Mouse (Mus musculus) stomach, embryonic 16.5 days (tissue): ENCODE data around the gene Tuba8. TPM values are rescaled to one million over a fixed set of nuclear protein-coding genes. Genes with fewer than 3 reads are reported as not detected.

Experiments used
- ATAC-seq: fragments of 200-750 bp; cut with Nextera tagmentation; 2 replicates; pipeline ENCODE4 v1.8.0; 2017; ENCODE audit warnings: moderate number of reproducible peaks, moderate TSS enrichment; ENCODE audit not compliant: insufficient read depth, low FRiP score
- H3K27ac ChIP-seq: fragments of 300-500 bp; sonication (generic); 2 replicates; pipeline ENCODE4 v1.5.1; 2014; ENCODE audit warnings: low read length
- H3K27me3 ChIP-seq: fragments of 300-500 bp; sonication (generic); 2 replicates; pipeline ENCODE4 v1.6.1; 2014; ENCODE audit warnings: low read length, control low read depth, mixed read lengths; ENCODE audit not compliant: control insufficient read depth, insufficient read depth
- H3K36me3 ChIP-seq: fragments of 300-500 bp; sonication (generic); 2 replicates; pipeline ENCODE4 v1.6.1; 2014; ENCODE audit warnings: low read length; ENCODE audit not compliant: control insufficient read depth, insufficient read depth
- H3K4me1 ChIP-seq: fragments of 300-500 bp; sonication (generic); 2 replicates; pipeline ENCODE4 v1.6.1; 2014; ENCODE audit warnings: low read length, control low read depth, mixed read lengths; ENCODE audit not compliant: control insufficient read depth, insufficient read depth
- H3K4me2 ChIP-seq: fragments of 300-500 bp; sonication (generic); 2 replicates; pipeline ENCODE4 v1.6.1; 2014; ENCODE audit warnings: low read depth, low read length, mixed read lengths
- H3K4me3 ChIP-seq: fragments of 300-500 bp; sonication (generic); replicated peaks from 2 replicates; pipeline ENCODE4 v1.5.1; 2014; ENCODE audit warnings: mild to moderate bottlenecking, low read length
- H3K9ac ChIP-seq: fragments of 300-500 bp; sonication (generic); 2 replicates; pipeline ENCODE4 v1.6.1; 2014; ENCODE audit warnings: low read length
- H3K9me3 ChIP-seq: fragments of 300-500 bp; sonication (generic); replicated peaks from 2 replicates; pipeline ENCODE4 v1.6.1; 2016; ENCODE audit warnings: low read length, control low read depth; ENCODE audit not compliant: control insufficient read depth
- WGBS: fragments of 180-500 bp; shearing (Covaris S2); extraction: QIAGEN DNeasy Blood & Tissue Kit; methylation state at CpG from one replicate; pipeline ENCODE4 v1.1.7; 2014; 5-methylcytosine and 5-hydroxymethylcytosine counted together
- polyA plus RNA-seq: library from polyadenylated mRNA; unstranded; fragments of >200 nt; fragmentation: Nextera tagmentation; extraction: Ambion mirVana; gene quantifications from 2 replicates; pipeline ENCODE4 v1.2.1, GENCODE M21; 2015

The Tuba8 gene
- polyA plus RNA-seq, 1 experiment from 2014 or later, result 0.81 TPM

DNA sequence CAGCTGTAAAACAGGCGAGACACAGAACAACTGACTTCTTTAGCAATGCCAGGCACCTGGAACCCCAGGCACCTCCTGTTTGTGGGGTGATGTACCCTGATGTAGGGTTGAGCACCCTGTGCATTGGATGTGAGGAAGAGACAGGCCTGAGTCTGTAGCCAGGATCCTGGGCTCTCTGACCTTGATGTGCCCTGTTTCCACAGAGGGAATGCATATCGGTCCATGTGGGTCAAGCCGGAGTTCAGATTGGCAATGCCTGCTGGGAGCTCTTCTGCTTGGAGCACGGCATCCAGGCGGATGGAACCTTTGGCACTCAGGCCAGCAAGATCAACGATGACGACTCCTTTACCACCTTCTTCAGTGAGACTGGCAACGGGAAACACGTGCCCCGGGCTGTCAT is 9.7 kb downstream of the Tuba8 start:
- WGBS, result 89% methylated on average over 10 of the region's 10 CpGs
- Histone ChIP-seq H3K4me2 (no peak overlapping the region), H3K36me3 (no peaks in the 10 kb centered on the region), H3K4me1 (no peaks in the 10 kb centered on the region), H3K4me3 (no peak overlapping the region), H3K9me3 (no peaks in the 10 kb centered on the region), H3K27me3 (no peaks in the 10 kb centered on the region), H3K9ac (no peak overlapping the region), H3K27ac (no peak overlapping the region)
- ATAC-seq, result no peak

- 72% methylated on average over 8 of the region's 8 CpGs for WGBS
- H3K9me3 ChIP-seq, result no peaks in the 10 kb centered on the region
- no peak overlapping the region for H3K4me2 ChIP-seq
- no peaks in the 10 kb centered on the region for H3K36me3 ChIP-seq
- H3K4me1 ChIP-seq, result no peaks in the 10 kb centered on the region
- no peak overlapping the region for H3K27ac ChIP-seq
- H3K4me3 ChIP-seq, result no peak overlapping the region
- no peak for ATAC-seq
- no peaks in the 10 kb centered on the region for H3K27me3 ChIP-seq
- no peak overlapping the region for H3K9ac ChIP-seq
Observed at GRCm38 (mm10) chr6:121221876-121222597, 11.5 kb downstream of the Tuba8 start.

DNA sequence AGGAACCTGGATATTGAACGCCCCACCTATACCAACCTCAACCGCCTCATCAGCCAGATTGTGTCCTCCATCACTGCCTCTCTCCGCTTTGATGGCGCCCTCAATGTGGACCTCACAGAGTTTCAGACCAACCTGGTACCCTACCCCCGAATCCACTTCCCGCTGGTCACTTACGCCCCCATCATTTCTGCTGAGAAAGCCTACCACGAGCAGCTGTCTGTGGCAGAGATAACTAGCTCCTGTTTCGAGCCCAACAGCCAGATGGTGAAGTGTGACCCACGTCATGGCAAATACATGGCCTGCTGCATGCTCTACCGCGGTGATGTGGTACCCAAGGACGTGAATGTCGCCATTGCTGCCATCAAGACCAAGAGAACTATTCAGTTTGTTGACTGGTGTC is 12.5 kb downstream of the Tuba8 start:
- 93% methylated on average over 14 of the region's 14 CpGs for WGBS
- no peak overlapping the region for H3K4me2 ChIP-seq
- ATAC-seq, result no peak
- no peak overlapping the region for H3K4me3 ChIP-seq
- no peak overlapping the region for H3K9ac ChIP-seq
- H3K9me3 ChIP-seq, result no peaks in the 10 kb centered on the region
- H3K27ac ChIP-seq, result no peak overlapping the region
- no peaks in the 10 kb centered on the region for H3K4me1 ChIP-seq
- H3K27me3 ChIP-seq, result no peaks in the 10 kb centered on the region
- no peaks in the 10 kb centered on the region for H3K36me3 ChIP-seq

DNA sequence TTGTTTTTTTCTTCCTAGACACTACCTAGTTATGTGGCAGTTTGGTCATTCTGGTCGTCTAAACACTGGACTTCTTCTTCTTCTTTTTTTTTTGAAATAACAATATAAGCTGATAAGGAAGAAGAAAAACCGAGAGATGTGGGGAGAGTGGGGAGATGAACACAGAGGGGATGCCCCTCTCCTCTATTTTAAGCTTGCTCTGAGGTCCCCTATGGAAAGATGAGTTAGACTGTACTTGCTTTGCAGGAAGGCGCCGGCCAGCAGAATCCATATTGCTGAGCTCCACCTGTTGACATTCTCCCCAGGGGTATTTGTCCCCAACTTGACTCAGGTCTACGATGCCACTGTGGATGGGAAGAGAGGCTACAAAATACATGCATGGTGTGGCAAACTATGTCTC is 13.6 kb downstream of the Tuba8 start:
- Histone ChIP-seq H3K4me2 (no peak overlapping the region), H3K9me3 (no peaks in the 10 kb centered on the region), H3K9ac (no peak overlapping the region), H3K4me3 (no peak overlapping the region), H3K27ac (no peak overlapping the region), H3K4me1 (no peaks in the 10 kb centered on the region), H3K27me3 (no peaks in the 10 kb centered on the region), H3K36me3 (no peaks in the 10 kb centered on the region)
- 61% methylated on average over 5 of the region's 5 CpGs for WGBS
- ATAC-seq, result no peak

DNA sequence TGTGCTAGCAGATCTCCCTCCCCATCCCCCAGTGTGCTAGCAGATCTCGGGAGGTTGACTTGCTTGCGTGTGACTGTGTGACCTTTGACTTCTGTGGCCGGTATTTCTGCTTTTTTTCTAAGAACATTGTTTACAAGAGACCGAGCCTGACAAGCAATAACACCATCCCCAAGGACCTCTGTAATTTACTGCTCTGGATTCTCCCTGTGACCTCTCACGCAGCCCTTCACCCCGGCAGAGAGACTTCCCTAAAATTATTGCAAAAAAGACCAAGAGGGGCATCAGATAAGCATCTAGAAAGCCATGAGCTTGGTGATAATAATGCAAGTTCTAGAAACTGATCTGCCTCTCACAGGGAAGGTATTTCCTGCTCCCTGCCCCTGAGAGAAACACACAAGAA is 14.5 kb downstream of the Tuba8 start:
- H3K27ac ChIP-seq, result no peak overlapping the region
- no peak for ATAC-seq
- 16% methylated on average over 6 of the region's 6 CpGs for WGBS

DNA sequence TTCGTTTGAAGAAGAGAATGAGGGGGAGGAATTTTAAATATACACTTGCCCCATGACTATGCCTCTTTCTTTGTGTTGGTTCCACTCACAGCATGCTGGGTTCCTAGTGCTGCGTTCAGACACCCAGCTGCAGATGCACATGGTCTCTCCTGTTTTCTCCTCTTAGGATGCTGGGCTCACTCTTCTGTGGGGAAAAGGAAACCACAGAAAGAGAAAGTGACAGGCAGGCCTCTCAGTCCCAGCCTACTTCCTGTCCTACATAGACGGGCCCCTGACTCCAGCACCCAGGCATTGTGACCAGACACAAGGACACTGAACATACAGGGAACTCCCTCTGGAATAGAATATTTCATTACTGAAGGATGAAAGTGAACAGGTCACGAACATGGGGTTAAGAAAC is 15.5 kb downstream of the Tuba8 start:
- H3K9me3 ChIP-seq, result no peaks in the 10 kb centered on the region
- WGBS, result 42% methylated on average over 4 of the region's 4 CpGs

More for the DNA sequence above, 14.5 kb downstream of the Tuba8 start:
- no peak overlapping the region for H3K9ac ChIP-seq
- H3K4me2 ChIP-seq, result no peak overlapping the region
- H3K9me3 ChIP-seq, result no peaks in the 10 kb centered on the region
- H3K4me3 ChIP-seq, result no peak overlapping the region
- H3K4me1 ChIP-seq, result no peaks in the 10 kb centered on the region
- no peaks in the 10 kb centered on the region for H3K27me3 ChIP-seq
- H3K36me3 ChIP-seq, result no peaks in the 10 kb centered on the region

DNA sequence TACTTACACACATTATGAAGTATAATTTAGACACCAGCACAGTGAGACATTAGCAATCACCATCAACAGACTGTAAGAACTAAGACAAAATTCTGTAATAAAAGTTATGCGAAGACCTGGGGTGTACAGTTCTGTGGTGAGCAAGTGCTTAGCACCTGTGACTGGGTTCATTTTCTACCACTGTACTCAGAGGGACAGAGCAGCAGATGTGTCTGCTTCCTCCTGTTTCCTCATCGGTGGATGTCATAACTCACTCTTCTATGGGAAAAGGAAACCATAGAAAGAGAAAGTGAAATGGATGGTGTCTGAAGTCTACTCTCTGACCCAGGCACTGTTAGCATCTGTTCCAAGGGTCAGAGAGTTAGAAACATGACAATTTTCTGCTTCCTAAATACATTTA is 16.2 kb downstream of the Tuba8 start:
- H3K27ac ChIP-seq, result no peak overlapping the region
- no peak for ATAC-seq
- no peak overlapping the region for H3K4me2 ChIP-seq
- no peak overlapping the region for H3K9ac ChIP-seq
- H3K27me3 ChIP-seq, result no peaks in the 10 kb centered on the region
- no peak overlapping the region for H3K4me3 ChIP-seq
- no peaks in the 10 kb centered on the region for H3K9me3 ChIP-seq
- no peaks in the 10 kb centered on the region for H3K4me1 ChIP-seq
- no peaks in the 10 kb centered on the region for H3K36me3 ChIP-seq
- WGBS, result 82% methylated on average over 2 of the region's 2 CpGs

More for the DNA sequence above, 15.5 kb downstream of the Tuba8 start:
- Histone ChIP-seq H3K27me3 (no peaks in the 10 kb centered on the region), H3K27ac (no peak overlapping the region), H3K9ac (no peak overlapping the region), H3K4me1 (no peaks in the 10 kb centered on the region), H3K36me3 (no peaks in the 10 kb centered on the region), H3K4me3 (no peak overlapping the region), H3K4me2 (no peak overlapping the region)
- no peak for ATAC-seq

DNA sequence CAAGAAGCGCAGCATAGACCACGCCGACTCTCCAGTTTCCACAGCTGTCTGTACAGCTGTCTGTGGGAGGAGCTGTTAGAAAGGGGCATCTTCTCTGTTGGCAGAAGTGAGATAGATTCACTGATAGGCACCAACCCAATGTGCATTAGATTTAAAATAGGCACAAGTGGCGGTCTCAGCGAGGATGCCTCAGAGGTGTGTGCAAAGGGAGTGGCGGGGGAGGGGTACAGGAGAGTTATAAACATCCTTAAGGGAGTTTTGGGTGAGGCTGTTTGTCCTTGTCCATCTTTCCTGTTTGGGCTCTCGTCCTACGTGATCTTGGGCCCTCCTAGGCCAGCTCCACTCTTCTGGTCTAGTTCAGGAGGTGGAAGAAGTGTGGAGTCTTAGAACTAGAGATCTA is 17.9 kb downstream of the Tuba8 start:
- Histone ChIP-seq H3K27ac (no peak overlapping the region), H3K9me3 (no peaks in the 10 kb centered on the region), H3K9ac (no peak overlapping the region), H3K4me2 (no peak overlapping the region), H3K4me3 (no peak overlapping the region), H3K36me3 (no peaks in the 10 kb centered on the region), H3K27me3 (no peaks in the 10 kb centered on the region), H3K4me1 (no peaks in the 10 kb centered on the region)
- no peak for ATAC-seq
- WGBS, result 59% methylated on average over 8 of the region's 8 CpGs

DNA sequence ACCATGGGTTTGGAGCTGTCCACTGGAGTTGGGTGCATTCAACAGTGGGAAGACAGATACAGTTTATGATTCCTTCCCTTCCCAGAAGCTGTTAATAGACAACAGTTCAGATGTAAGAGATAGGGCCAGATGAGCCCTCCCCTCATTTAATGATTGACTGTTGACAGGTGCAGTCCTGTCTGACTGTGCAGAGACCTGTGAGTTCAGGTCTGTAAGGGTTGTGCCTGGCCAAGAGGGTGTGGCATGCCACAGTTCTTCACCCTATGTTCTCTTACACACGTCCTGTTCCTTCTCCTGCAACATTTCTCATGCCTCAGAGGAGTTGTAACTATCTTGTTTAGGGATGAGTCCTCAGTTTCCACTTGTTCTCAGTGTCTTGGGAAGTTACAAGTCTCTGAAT is 22.2 kb downstream of the Tuba8 start:
- H3K4me2 ChIP-seq, result no peak overlapping the region
- WGBS, result 19% methylated on average over 1 of the region's 1 CpGs
- ATAC-seq, result no peak
- H3K27me3 ChIP-seq, result no peaks in the 10 kb centered on the region
- no peak overlapping the region for H3K27ac ChIP-seq
- no peaks in the 10 kb centered on the region for H3K36me3 ChIP-seq
- H3K9me3 ChIP-seq, result no peaks in the 10 kb centered on the region
- no peak overlapping the region for H3K9ac ChIP-seq
- no peak overlapping the region for H3K4me3 ChIP-seq
- H3K4me1 ChIP-seq, result no peaks in the 10 kb centered on the region
